Mouse (Mus musculus) heart, adult 2 months (tissue): ENCODE data around the gene Gm17455. TPM values are rescaled to one million over a fixed set of nuclear protein-coding genes. Genes with fewer than 3 reads are reported as not detected.

Source experiments
- DNase-seq, 2 experiments: peaks; one replicate each; pipeline ENCODE4 v3.0.0; 2021
- H3K27ac ChIP-seq: fragments of 200-600 bp; 2 replicates; pipeline ENCODE4 v1.8.1; 2022
- H3K27me3 ChIP-seq: fragments of 200-500 bp; 2 replicates; pipeline ENCODE4 v1.6.1; 2012; ENCODE audit warnings: mild to moderate bottlenecking, low read length, inconsistent platforms, mixed read lengths; ENCODE audit not compliant: control insufficient read depth, insufficient read depth
- H3K36me3 ChIP-seq: fragments of 200-500 bp; 2 replicates; pipeline ENCODE4 v1.6.1; 2012; ENCODE audit warnings: low read length, inconsistent platforms; ENCODE audit not compliant: control insufficient read depth, insufficient read depth
- H3K4me1 ChIP-seq: fragments of 200-500 bp; 2 replicates; pipeline ENCODE4 v1.6.1; 2011; ENCODE audit warnings: low read length; ENCODE audit not compliant: control insufficient read depth, insufficient read depth
- H3K4me3 ChIP-seq: fragments of 200-600 bp; 2 replicates; pipeline ENCODE4 v1.8.1; 2022
- H3K79me2 ChIP-seq: fragments of 200-500 bp; replicated peaks from 2 replicates; pipeline ENCODE4 v1.6.1; 2012; ENCODE audit warnings: mild to moderate bottlenecking, inconsistent platforms, low read length, moderate library complexity, mixed read lengths; ENCODE audit not compliant: control insufficient read depth, insufficient read depth
- H3K9ac ChIP-seq: fragments of 200-500 bp; 2 replicates; pipeline ENCODE4 v1.6.1; 2012; ENCODE audit warnings: low read depth, mild to moderate bottlenecking, control low read depth, inconsistent platforms, low read length, mixed read lengths
- CTCF ChIP-seq: fragments of 200-600 bp; IDR thresholded peaks from 2 replicates; pipeline ENCODE4 v1.8.1; 2022; ENCODE audit warnings: antibody characterized with exemption, mild to moderate bottlenecking, moderate library complexity
- EP300 ChIP-seq: fragments of 200-500 bp; IDR thresholded peaks from 2 replicates; pipeline ENCODE4 v1.6.1; 2011; ENCODE audit warnings: low read depth, low read length, control low read depth; ENCODE audit not compliant: insufficient read depth
- POLR2A ChIP-seq: fragments of 200-500 bp; IDR thresholded peaks from 2 replicates; pipeline ENCODE4 v1.6.1; 2011; ENCODE audit warnings: mild to moderate bottlenecking, low read depth, low read length, control low read depth; ENCODE audit not compliant: insufficient read depth
- WGBS: fragments of 180-500 bp; shearing (Covaris S2); methylation state at CpG from one replicate; pipeline ENCODE4 v1.1.7; 2018; 5-methylcytosine and 5-hydroxymethylcytosine counted together
- intact Hi-C: fragments of 180-260 bp; cut with DNase I; formaldehyde crosslinking; loops from one replicate; pipeline ENCODE4 v1.15.1; 2025
- polyA plus RNA-seq: library from polyadenylated mRNA; depleted of rRNA; stranded (reverse); fragments of >200 nt; gene quantifications from 2 replicates; pipeline ENCODE4 v1.2.3, GENCODE M21; 2012
- total RNA-seq, 2 experiments: library from RNA; stranded (reverse); gene quantifications; 2 replicates each; pipeline ENCODE4 v1.2.3; 2021

Gm17455 gene
- total and polyA plus RNA-seq, 3 experiments, result 1.9 TPM; not detected in 2

DNA sequence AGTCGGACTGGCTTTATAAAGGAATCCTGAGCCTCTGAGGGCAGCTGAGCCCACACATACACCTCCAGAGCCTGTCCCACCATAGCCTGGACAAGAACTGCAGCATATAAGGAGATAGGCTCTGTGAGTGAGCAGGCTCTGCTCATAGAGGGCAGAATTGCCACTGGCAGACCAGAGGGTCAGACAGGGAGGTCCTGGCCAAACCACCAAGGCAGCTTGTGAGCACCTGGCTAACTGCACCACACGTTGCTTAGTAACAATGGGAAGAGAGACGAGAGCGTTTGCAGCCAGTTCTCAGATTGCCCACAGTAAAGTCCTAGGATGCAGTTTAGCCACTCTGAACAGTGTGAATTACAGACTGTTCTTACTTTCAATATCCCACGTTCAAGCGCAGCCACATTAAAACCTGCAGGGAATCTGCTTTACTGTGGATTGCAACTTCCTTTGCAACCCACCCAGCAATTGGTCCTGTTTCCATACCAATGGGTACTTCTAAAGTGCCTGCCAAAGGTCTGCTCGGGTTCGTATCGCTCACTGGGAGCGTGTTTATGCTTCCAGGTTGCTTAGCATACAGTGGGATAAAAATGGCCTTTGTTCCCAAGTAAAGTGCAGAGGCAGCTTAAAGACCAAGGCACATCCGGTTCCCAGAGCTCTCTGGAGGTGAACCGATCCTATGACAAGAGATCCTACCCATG is 37.8 kb upstream of the Gm17455 start:
- H3K27me3 ChIP-seq, result no peaks in the 10 kb centered on the region
- TF ChIP-seq POLR2A, result no peak
- TF ChIP-seq CTCF, result no peak
- no peak for DNase-seq
- H3K4me1 ChIP-seq, result peaks cover 5% of the 10 kb centered on the region
- no peaks in the 10 kb centered on the region for H3K79me2 ChIP-seq
- no peak overlapping the region for H3K9ac ChIP-seq
- 68% methylated on average over 12 of the region's 12 CpGs for WGBS
- intact Hi-C loops, result no loop called here
- no peak overlapping the region for H3K4me3 ChIP-seq
- H3K27ac ChIP-seq, result peak overlapping the region; percentile 30; the same call in 1 of the 2 replicates
- no peaks in the 10 kb centered on the region for H3K36me3 ChIP-seq

DNA sequence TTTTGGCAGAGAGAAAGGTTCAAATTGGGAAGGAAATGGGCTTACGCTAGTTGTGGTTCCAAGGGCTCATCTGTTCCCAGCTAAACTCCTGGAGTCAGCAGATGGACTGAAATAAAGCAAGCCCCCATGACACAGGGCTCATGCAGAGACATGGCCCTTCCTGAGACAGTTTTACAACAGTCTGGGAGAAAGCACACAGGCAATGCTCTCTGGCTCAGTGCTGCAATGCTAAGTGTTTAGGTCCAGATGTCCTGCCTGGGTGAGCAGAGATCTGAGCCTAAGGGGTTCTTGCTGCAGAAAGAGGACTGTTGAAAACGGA is 37.3 kb upstream of the Gm17455 start:
- H3K4me3 ChIP-seq, result no peak overlapping the region
- TF ChIP-seq CTCF (no peak), POLR2A (no peak), EP300 (no peak)
- no peak overlapping the region; the same call in 1 of the 2 replicates for H3K27ac ChIP-seq
- intact Hi-C loops, result no loop called here
- H3K27me3 ChIP-seq, result no peaks in the 10 kb centered on the region
- no peaks in the 10 kb centered on the region for H3K36me3 ChIP-seq
- 55% methylated on average over 2 of the region's 2 CpGs for WGBS
- peak in 1 of 2 experiments; percentile 50 for DNase-seq
- H3K4me1 ChIP-seq, result peaks cover 5% of the 10 kb centered on the region
- H3K9ac ChIP-seq, result no peak overlapping the region
- H3K79me2 ChIP-seq, result no peaks in the 10 kb centered on the region

DNA sequence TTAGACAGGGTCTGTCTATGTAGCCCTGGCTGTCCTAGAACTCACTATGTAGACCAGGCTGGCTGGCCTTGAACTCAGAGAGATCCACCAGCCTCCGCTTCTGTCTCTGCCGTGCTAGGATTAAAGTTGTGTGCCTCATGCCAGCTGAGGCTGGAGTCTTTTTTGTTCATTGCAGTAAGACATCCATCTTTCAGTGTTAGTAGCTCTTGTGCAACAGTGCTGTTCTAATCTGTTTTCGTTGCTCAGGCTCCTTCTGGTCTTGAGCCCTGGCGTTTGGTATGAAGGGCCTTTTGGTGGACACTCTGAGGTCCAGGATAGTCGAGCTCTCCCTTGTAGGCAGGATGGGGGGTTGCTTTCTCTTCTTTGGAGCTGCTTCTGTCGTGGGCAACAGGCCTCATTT is 36.1 kb upstream of the Gm17455 start:
- no peaks in the 10 kb centered on the region for H3K36me3 ChIP-seq
- H3K4me1 ChIP-seq, result peaks cover 5% of the 10 kb centered on the region
- DNase-seq, result no peak
- H3K79me2 ChIP-seq, result no peaks in the 10 kb centered on the region
- H3K27me3 ChIP-seq, result no peaks in the 10 kb centered on the region
- WGBS, result 68% methylated on average over 6 of the region's 6 CpGs
- intact Hi-C loops, result no loop called here
- H3K27ac ChIP-seq, result no peak overlapping the region
- no peak overlapping the region for H3K9ac ChIP-seq
- TF ChIP-seq POLR2A, result no peak
- no peak for TF ChIP-seq CTCF
- no peak for TF ChIP-seq EP300
- no peak overlapping the region for H3K4me3 ChIP-seq

DNA sequence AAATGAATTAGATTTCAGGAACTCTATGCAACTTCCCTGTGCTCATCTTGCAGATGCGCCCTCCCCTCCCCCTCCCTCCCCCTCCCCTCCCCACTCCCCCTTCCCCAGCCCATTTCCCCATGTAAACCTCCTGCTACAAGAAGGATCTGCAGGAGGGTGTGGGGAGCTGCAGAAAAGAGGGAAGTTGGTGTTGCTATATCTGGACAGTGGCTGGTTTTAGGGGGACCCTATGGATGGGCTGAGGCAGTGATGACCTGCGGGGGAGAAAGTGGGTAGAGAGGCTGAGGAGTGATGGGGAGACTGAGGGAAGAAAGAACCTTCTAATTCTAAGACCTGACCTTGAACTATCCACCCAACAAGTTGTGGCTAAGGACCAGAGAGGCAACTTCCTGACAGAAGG is 32.4 kb upstream of the Gm17455 start:
- no peaks in the 10 kb centered on the region for H3K79me2 ChIP-seq
- no peak for DNase-seq
- no peak overlapping the region; the same call in 1 of the 2 replicates for H3K27ac ChIP-seq

DNA sequence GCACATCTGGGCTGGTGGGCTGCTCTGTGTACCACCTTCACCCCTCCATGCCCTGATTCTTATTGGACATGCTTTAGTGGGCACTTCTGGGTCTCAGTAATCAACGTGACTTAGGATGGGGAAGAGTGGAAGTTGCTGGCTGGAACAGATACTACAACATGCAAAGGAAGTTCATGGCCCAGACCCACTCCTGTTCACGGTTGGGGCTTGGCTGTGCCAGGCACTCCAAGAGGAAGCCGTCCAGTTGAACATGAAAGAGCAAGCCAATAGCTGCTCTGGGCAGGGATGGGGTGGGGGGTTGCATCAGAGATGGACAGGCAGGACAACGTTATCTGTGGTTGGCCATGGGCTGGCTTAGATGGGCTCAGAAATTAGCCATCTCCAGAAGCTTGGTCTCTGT is 31.6 kb upstream of the Gm17455 start:
- no peaks in the 10 kb centered on the region for H3K79me2 ChIP-seq
- TF ChIP-seq CTCF, result no peak
- no peak for TF ChIP-seq POLR2A
- no peak for TF ChIP-seq EP300

More for the DNA sequence above, 32.4 kb upstream of the Gm17455 start:
- 79% methylated on average over 2 of the region's 2 CpGs for WGBS
- peaks cover 9% of the 10 kb centered on the region for H3K4me1 ChIP-seq
- TF ChIP-seq POLR2A (no peak), EP300 (no peak), CTCF (no peak)
- H3K36me3 ChIP-seq, result no peaks in the 10 kb centered on the region
- intact Hi-C loops, result no loop called here
- no peak overlapping the region for H3K9ac ChIP-seq
- H3K27me3 ChIP-seq, result no peaks in the 10 kb centered on the region
- no peak overlapping the region for H3K4me3 ChIP-seq

DNA sequence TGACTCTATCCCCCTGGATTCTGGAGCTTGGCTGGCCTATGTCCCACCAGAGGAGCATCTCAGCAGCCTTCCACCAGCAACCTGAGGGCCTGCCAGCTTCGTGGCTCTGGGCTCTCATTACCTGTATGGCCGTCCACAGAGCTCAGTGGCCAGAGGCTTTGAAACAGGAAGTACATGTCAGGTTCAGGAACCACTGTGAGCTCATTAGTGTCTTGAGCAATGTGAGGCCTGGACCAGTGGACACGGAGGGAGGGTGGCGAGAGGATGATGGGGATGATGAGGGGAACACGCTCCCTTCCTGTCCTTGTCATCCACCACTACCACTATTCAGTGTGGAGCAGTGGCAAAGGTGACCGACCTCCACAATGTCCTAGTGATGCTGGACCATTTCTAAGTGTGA is 30.1 kb upstream of the Gm17455 start:
- Histone ChIP-seq H3K27ac (no peak overlapping the region), H3K9ac (no peak overlapping the region), H3K79me2 (no peaks in the 10 kb centered on the region), H3K36me3 (no peaks in the 10 kb centered on the region; the same call in 1 of the 2 replicates), H3K27me3 (no peaks in the 10 kb centered on the region), H3K4me1 (peaks cover 16% of the 10 kb centered on the region), H3K4me3 (no peak overlapping the region)
- TF ChIP-seq EP300 (no peak), CTCF (no peak), POLR2A (no peak)
- 75% methylated on average over 6 of the region's 6 CpGs for WGBS
- intact Hi-C loops, result no loop called here
- no peak for DNase-seq

More for the DNA sequence above, 31.6 kb upstream of the Gm17455 start:
- no peak for DNase-seq
- Histone ChIP-seq H3K4me1 (peaks cover 10% of the 10 kb centered on the region), H3K9ac (no peak overlapping the region), H3K27me3 (no peaks in the 10 kb centered on the region), H3K27ac (no peak overlapping the region; the same call in 1 of the 2 replicates), H3K4me3 (no peak overlapping the region), H3K36me3 (no peaks in the 10 kb centered on the region)
- intact Hi-C loops, result no loop called here
- 63% methylated on average over 4 of the region's 4 CpGs for WGBS
